Mouse (Mus musculus) intestine, embryonic 14.5 days (tissue): Measurements from ENCODE around the gene E130218I03Rik. TPM values are rescaled to one million over a fixed set of nuclear protein-coding genes. Genes with fewer than 3 reads are reported as not detected.

Source experiments
- ATAC-seq: fragments of 200-750 bp; cut with Nextera tagmentation; replicated peaks from 2 replicates; pipeline ENCODE4 v1.8.0; 2017; ENCODE audit warnings: low read depth, moderate number of reproducible peaks, moderate TSS enrichment, moderate library complexity; ENCODE audit not compliant: low FRiP score, low TSS enrichment
- DNase-seq: peaks from one replicate; pipeline ENCODE4 v3.0.0-alpha.2; 2018; ENCODE audit warnings: low spot score
- H3K27ac ChIP-seq: fragments of 300-500 bp; sonication (generic); 2 replicates; pipeline ENCODE4 v1.5.1; 2014; ENCODE audit warnings: low read depth, mild to moderate bottlenecking, control low read depth
- H3K27me3 ChIP-seq: fragments of 300-500 bp; sonication (generic); replicated peaks from 2 replicates; pipeline ENCODE4 v1.6.1; 2014; ENCODE audit warnings: low read length, control low read depth; ENCODE audit not compliant: control insufficient read depth, insufficient read depth
- H3K36me3 ChIP-seq: fragments of 300-500 bp; sonication (generic); 2 replicates; pipeline ENCODE4 v1.6.1; 2014; ENCODE audit warnings: low read length, control low read depth; ENCODE audit not compliant: control insufficient read depth, insufficient read depth
- H3K4me1 ChIP-seq: fragments of 300-500 bp; sonication (generic); replicated peaks from 2 replicates; pipeline ENCODE4 v1.6.1; 2014; ENCODE audit warnings: low read length, control low read depth, mixed read lengths; ENCODE audit not compliant: control insufficient read depth, insufficient read depth
- H3K4me2 ChIP-seq: fragments of 300-500 bp; sonication (generic); 2 replicates; pipeline ENCODE4 v1.6.1; 2014; ENCODE audit warnings: low read length
- H3K4me3 ChIP-seq: fragments of 300-500 bp; sonication (generic); 2 replicates; pipeline ENCODE4 v1.5.1; 2014; ENCODE audit warnings: low read depth, low read length, control low read depth, mixed read lengths
- H3K9ac ChIP-seq: fragments of 300-500 bp; sonication (generic); 2 replicates; pipeline ENCODE4 v1.6.1; 2014; ENCODE audit warnings: mild to moderate bottlenecking, low read length
- H3K9me3 ChIP-seq: fragments of 300-500 bp; sonication (generic); 2 replicates; pipeline ENCODE4 v1.6.1; 2016; ENCODE audit warnings: low read length, control low read depth; ENCODE audit not compliant: control insufficient read depth
- WGBS: fragments of 180-500 bp; shearing (Covaris S2); extraction: QIAGEN DNeasy Blood & Tissue Kit; methylation state at CpG from one replicate; pipeline ENCODE4 v1.1.7; 2014; 5-methylcytosine and 5-hydroxymethylcytosine counted together
- polyA plus RNA-seq: library from polyadenylated mRNA; unstranded; fragments of >200 nt; fragmentation: Nextera tagmentation; extraction: Ambion mirVana; gene quantifications from 2 replicates; pipeline ENCODE4 v1.2.1, GENCODE M21; 2014

E130218I03Rik gene
- polyA plus RNA-seq, result 0.24 and 0.41 TPM in 2 replicates

DNA sequence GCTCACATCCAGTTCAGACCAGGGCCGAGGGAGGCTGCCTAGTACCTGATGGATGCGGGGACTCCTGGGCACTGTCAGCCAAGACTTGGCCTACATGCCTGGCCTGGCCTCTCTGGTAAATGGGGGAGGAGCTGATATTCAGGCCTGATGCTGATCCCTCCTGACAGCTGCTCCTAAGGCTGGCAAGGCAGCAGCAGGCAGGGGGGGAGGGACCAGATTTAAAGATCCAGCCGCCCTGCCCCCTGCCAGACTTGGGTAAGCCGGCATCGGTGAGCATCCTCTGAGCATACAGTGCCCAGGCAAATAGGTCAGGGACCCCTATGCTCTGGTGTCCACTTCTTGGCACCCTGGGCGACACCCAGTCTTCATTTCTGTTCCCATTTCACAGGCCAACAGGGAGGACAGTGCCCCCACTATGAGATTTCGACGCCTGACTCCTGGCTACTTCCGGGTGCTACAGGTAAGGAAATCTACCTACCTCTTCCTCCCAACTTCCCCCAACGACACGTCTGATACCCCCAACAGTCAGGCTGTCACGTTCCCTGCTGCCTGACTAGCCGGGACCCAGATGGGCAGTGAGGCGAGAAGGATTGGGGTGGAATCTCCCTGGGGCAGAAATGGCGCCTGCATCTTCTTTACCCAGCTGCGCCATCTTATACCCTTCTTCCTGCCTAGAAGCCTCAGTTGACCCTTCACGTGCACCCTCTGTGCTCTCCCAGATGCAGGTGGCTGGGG is at the start of gene E130218I03Rik:
Gene E130218I03Rik (plus strand): TSS at position 147 of the 735 bp plus-strand sequence.
- Histone ChIP-seq H3K4me3 (peak within 1 kb of the TSS; percentile 86), H3K36me3 (0 out of 2 replicates have a peak, but pooled peaks cover 8% of the 10 kb centered on the region), H3K9ac (peak within 1 kb of the TSS; percentile 84; the same call in 1 of the 2 replicates), H3K4me2 (peak within 1 kb of the TSS; percentile 90), H3K27ac (no peak within 1 kb of the TSS), H3K9me3 (no peaks in the 10 kb centered on the region), H3K27me3 (peaks cover 29% of the 10 kb centered on the region), H3K4me1 (peaks cover 7% of the 10 kb centered on the region)
- WGBS, result 94% methylated on average over 17 of the region's 17 CpGs
- DNase-seq (no peak), ATAC-seq (no peak)

DNA sequence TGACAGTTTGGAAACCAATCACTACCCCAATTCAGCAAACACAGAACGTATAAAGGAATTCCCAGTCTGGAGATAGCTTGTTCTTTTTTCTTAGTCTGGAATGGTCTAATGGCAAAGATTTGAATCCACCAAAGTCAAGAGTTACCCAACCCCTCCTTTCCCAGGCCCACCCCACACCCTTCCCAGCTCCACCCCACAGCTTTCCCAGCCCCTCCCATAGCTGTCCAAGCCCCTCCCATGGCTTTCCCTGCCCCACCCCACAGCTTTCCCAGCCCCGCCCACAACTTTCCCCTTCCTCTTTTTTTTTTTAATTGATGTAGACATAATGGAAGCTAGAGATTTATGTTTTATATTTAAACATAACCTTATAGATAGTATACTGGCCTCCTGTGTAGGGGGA is 44.1 kb upstream of the E130218I03Rik start:
- WGBS, result 57% methylated on average over 2 of the region's 2 CpGs
- H3K4me3 ChIP-seq, result no peak overlapping the region

DNA sequence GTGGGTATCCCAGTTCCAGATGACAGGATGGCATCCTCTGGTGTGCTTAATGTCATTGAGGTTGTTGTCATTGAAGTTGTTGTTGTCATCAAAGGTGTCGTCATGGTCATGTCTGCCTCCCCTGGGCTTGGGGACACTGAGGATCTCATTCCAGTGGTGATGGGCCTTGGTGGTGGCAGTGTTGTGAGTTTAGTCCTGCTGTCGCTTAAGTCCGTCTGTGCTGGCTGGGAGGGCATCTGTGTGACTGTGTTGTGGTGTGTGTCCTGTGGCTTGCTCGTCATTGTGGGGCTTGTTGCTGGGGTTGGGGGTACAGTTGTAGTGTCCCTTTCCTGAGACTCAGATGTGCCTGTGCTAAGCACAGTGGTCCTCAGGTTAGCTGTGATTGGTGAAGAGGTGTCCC is 40.6 kb upstream of the E130218I03Rik start, which contains the start of gene Gm7534:
Gene Gm7534 (minus strand): TSS at position 101 of the 400 bp plus-strand sequence.
- no peaks in the 10 kb centered on the region for H3K4me1 ChIP-seq
- no peak for DNase-seq
- H3K9me3 ChIP-seq, result no peaks in the 10 kb centered on the region
- H3K27ac ChIP-seq, result no peak within 1 kb of the TSS
- no peaks in the 10 kb centered on the region for H3K27me3 ChIP-seq
- no peak within 1 kb of the TSS for H3K9ac ChIP-seq
- no peak within 1 kb of the TSS for H3K4me2 ChIP-seq
- ATAC-seq, result no peak
- no peaks in the 10 kb centered on the region for H3K36me3 ChIP-seq
- H3K4me3 ChIP-seq, result no peak within 1 kb of the TSS
- WGBS, result 94% methylated on average over 4 of the region's 4 CpGs

More for the DNA sequence above, 44.1 kb upstream of the E130218I03Rik start:
- H3K9me3 ChIP-seq, result no peaks in the 10 kb centered on the region
- DNase-seq (no peak), ATAC-seq (no peak)
- no peaks in the 10 kb centered on the region for H3K27me3 ChIP-seq
- H3K27ac ChIP-seq, result no peak overlapping the region
- H3K9ac ChIP-seq, result no peak overlapping the region
- H3K36me3 ChIP-seq, result no peaks in the 10 kb centered on the region
- no peaks in the 10 kb centered on the region for H3K4me1 ChIP-seq
- H3K4me2 ChIP-seq, result no peak overlapping the region

DNA sequence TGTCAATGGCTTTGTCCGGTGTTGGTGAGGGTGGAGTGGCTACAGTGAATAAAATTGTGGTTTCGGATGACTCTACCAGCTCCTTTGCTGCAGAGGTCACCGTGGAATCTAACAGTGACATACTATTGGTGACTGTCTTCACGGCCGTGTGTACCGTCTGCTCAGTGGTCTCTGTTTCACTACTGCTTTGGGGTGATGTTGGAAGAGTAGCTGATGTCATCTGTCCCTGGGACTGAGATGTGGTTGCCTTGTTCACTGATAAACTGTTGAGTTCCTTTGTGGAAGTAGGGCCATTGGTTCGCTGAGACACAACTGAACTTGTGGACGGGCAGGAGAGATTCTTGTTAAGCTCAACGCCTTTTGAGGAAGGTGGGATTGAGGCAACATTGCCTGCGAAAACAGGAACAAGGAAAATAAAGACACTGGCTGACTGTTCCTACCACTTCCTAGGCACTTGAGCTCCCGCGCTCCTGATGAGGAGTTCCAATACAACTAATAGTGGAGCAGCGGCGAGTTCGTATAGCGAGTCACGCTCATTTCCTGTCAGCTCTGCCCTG is 40.0 kb upstream of the E130218I03Rik start:
- WGBS, result 87% methylated on average over 17 of the region's 17 CpGs
- ATAC-seq (no peak), DNase-seq (no peak)
- Histone ChIP-seq H3K9ac (no peak overlapping the region), H3K27me3 (no peaks in the 10 kb centered on the region), H3K4me3 (no peak overlapping the region), H3K4me1 (no peaks in the 10 kb centered on the region), H3K27ac (no peak overlapping the region), H3K36me3 (no peaks in the 10 kb centered on the region), H3K9me3 (no peaks in the 10 kb centered on the region), H3K4me2 (no peak overlapping the region)

DNA sequence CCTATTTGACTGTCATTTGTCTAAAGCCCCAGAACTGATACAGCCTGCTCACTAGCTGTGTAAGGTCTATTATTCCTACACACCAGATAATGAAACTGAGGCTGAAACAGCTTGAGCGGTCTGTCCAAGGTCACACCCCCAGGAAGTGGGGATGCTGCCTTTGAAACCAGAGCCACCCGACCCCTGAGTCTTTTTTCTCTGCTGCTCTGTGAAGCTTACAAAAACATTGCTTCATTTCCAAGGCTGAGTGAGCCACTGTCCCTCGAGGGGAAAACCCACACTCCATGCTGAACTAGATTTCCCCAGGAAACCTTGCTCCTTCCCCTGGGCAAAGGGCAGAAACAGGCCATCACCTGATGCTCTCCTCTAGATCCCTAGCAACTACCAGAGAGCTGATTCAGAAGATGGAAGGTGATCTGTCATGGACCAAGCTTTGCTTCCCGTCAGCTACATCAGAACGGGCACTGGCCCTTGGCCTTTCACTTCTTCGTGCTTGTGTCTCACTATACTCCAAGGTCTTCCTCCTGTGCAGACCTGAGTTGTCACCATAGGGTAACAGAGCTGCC is 36.9 kb upstream of the E130218I03Rik start:
- WGBS, result 51% methylated on average over 6 of the region's 6 CpGs
- H3K9me3 ChIP-seq, result no peaks in the 10 kb centered on the region
- no peak overlapping the region for H3K4me3 ChIP-seq
- no peaks in the 10 kb centered on the region for H3K36me3 ChIP-seq
- DNase-seq (no peak), ATAC-seq (no peak)
- H3K4me2 ChIP-seq, result no peak overlapping the region
- no peaks in the 10 kb centered on the region for H3K4me1 ChIP-seq
- no peaks in the 10 kb centered on the region for H3K27me3 ChIP-seq
- H3K27ac ChIP-seq, result no peak overlapping the region
- no peak overlapping the region for H3K9ac ChIP-seq

DNA sequence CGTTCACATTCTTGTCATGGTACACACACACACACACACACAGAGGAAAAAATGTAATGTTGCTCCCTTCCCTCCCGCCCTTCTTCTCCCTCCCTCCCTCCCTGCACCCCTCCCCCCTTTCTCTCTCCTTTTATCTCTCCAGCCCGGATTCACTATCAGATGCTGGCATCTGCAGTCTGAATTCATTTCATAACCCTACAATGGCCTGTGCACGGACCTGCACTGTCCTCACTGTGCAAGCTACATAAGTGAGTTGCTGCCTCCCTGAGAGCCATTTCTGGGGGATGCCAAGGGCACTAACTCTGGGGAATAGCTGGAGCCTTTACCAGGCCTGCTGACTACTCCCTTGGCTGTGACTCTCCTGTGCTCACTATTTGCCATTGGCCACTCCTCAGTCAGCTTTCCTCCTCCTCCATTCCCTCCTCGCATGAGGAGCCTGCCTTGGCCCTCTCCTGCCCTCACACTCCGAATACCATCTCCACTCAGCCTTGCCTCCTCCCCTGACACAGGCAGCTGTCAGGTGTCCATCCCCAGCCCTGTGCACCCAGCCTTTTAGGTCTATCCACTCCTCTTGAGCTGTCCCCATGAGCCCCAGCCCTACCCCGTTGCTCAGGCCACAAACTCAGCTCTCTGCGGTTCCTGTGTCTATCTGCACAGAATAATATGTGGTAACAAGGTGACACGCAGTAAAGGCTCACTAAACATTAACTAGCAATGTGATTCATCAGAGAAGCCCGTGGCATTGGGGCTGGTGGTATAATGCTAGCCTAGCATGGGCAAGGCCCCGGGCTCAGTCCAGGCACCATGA is 20.5 kb upstream of the E130218I03Rik start:
- peak overlapping the region; percentile 6 for H3K27ac ChIP-seq
- peak; percentile 75 for ATAC-seq
- no peak for DNase-seq
- H3K27me3 ChIP-seq, result no peaks in the 10 kb centered on the region
- H3K4me2 ChIP-seq, result no peak overlapping the region
- no peaks in the 10 kb centered on the region for H3K9me3 ChIP-seq
- WGBS, result 53% methylated on average over 11 of the region's 11 CpGs
- no peaks in the 10 kb centered on the region for H3K4me1 ChIP-seq
- H3K9ac ChIP-seq, result no peak overlapping the region
- no peak overlapping the region for H3K4me3 ChIP-seq
- no peaks in the 10 kb centered on the region for H3K36me3 ChIP-seq

DNA sequence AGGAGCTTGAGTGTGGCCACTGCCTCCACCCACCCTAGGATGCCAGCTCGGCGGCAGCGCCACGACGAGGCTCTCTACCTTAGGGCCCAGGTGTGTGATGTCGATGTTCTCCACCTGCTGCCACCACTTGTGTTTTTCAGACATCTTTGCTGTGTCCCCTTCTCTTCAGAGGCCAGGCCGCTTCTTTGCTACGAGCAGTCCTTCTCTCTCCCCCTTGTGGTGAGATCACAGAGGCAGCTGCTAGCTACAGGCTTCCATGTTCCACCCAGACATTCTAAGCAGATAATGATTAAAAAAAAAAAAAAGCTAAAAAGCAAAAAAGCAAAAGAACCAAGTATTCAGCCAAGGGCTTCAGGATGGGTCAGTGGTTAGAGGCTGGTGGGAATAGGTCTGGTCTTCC is 16.3 kb upstream of the E130218I03Rik start, which contains the start of gene Catsper4:
Gene Catsper4 (minus strand): TSS at position 190 of the 400 bp plus-strand sequence.
- no peak for ATAC-seq
- H3K9me3 ChIP-seq, result no peaks in the 10 kb centered on the region
- no peak within 1 kb of the TSS for H3K9ac ChIP-seq
- 67% methylated on average over 8 of the region's 8 CpGs for WGBS
- DNase-seq, result no peak
- no peaks in the 10 kb centered on the region for H3K4me1 ChIP-seq
- no peaks in the 10 kb centered on the region for H3K27me3 ChIP-seq
- no peak within 1 kb of the TSS for H3K27ac ChIP-seq
- no peak within 1 kb of the TSS for H3K4me3 ChIP-seq
- H3K4me2 ChIP-seq, result no peak within 1 kb of the TSS
- H3K36me3 ChIP-seq, result no peaks in the 10 kb centered on the region

DNA sequence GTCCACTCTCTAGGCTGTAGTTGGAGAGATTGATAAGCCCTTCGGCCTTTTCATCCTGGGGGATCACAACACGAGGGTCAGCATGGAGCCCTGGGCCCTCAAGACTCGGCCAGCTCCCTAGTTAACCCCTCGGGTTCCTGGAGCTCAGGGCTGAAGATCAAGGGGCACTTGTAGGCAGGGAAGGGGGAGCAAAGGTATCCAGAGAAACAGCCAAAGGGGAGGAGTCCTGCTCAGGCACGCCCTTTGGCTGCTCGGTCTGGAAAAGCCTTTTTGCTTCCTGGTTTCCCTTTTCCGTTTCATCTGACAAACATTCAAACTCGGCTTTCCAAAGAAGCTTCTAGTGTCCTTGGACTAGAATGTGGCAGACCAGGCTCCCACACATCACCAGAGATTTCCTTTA is 13.0 kb upstream of the E130218I03Rik start:
- Histone ChIP-seq H3K4me2 (no peak overlapping the region), H3K4me3 (no peak overlapping the region), H3K9ac (no peak overlapping the region), H3K9me3 (no peaks in the 10 kb centered on the region), H3K27me3 (no peaks in the 10 kb centered on the region), H3K27ac (no peak overlapping the region), H3K4me1 (no peaks in the 10 kb centered on the region), H3K36me3 (no peaks in the 10 kb centered on the region)
- 32% methylated on average over 8 of the region's 8 CpGs for WGBS
- ATAC-seq (no peak), DNase-seq (no peak)
